ENCODE assay signal across 18 mouse cellular contexts in genomic region chr2:145866238-145866637, GRCm38 (mm10). TPM values are rescaled to one million over a fixed set of nuclear protein-coding genes. Genes with fewer than 3 reads are reported as not detected.
DNase-seq lines count a peak whose midpoint lies in the region; TF ChIP-seq lines count a peak whose summit lies in the region.
"Had no signal": no experiment of that assay in that cellular context is flagged by ENCODE, and none has a peak within 500 bp of the region (broad histone marks: within the 10 kb centered on the region; RNA-seq: fewer than 3 reads in every experiment).

No protein-coding gene starts in this region.

- TF ChIP-seq POLR2A in bone marrow macrophage, adult 2 months (IDR thresholded peaks at IDR 0.05; ENCODE audit: borderline replicate concordance, low read depth, low read length): no peak

- peaks cover 30% of the 10 kb centered on the region; the same call in 1 of the 2 replicates for H3K36me3 ChIP-seq in macrophage (ENCODE audit: inconsistent target)
- H3K36me3 ChIP-seq: forebrain, embryonic 15.5 days had no signal

- peaks cover 31% of the 10 kb centered on the region for H3K4me1 ChIP-seq in bone marrow macrophage, adult 2 months (ENCODE audit: control insufficient read depth, insufficient read depth, low read length)

- no peak for TF ChIP-seq CTCF in gastrocnemius, adult 2 months (IDR thresholded peaks at IDR 0.05)
- TF ChIP-seq CTCF in bone marrow macrophage, adult 2 months (IDR thresholded peaks at IDR 0.05; ENCODE audit: low read depth, low read length): no peak

- DNase-seq in gastrocnemius, adult 2 months: no peak
- DNase-seq in gastrocnemius, postnatal 14 days: no peak
- DNase-seq in urinary bladder, postnatal 25 days (ENCODE audit: low spot score): no peak
- no peak for DNase-seq in cerebellum, postnatal 10 days
- DNase-seq: adrenal gland, adult 8-10 months; adrenal gland, postnatal 14 days; adrenal gland, postnatal 36 days; cerebellum, adult 11 months; cerebellum, adult 2 months; cerebellum, adult 9-10 months; cerebellum, postnatal 25 days; forebrain, postnatal 0 days had no signal

- peak overlapping the region; percentile 46 for H3K27ac ChIP-seq in gastrocnemius, adult 2 months
- peak overlapping the region; percentile 55 for H3K27ac ChIP-seq in bone marrow macrophage, adult 2 months (ENCODE audit: insufficient read depth, low read depth, low read length)
- H3K27ac ChIP-seq in macrophage: peak overlapping the region; percentile 31
- H3K27ac ChIP-seq: embryonic facial prominence, embryonic 10.5 days; embryonic facial prominence, embryonic 12.5 days; forebrain, embryonic 13.5 days; forebrain, embryonic 15.5 days had no signal

- 93% methylated on average over 3 of the region's 3 CpGs for WGBS in macrophage (ENCODE audit: missing documents)

- no peak overlapping the region for H3K4me3 ChIP-seq in gastrocnemius, adult 2 months
- H3K4me3 ChIP-seq in bone marrow macrophage, adult 2 months (ENCODE audit: insufficient read depth, low read length): no peak overlapping the region; the same call in 1 of the 2 replicates
- no peak overlapping the region for H3K4me3 ChIP-seq in macrophage (ENCODE audit: inconsistent target)
- H3K4me3 ChIP-seq: embryonic facial prominence, embryonic 10.5 days; embryonic facial prominence, embryonic 12.5 days; forebrain, embryonic 13.5 days; forebrain, embryonic 15.5 days had no signal

- intact Hi-C loops in gastrocnemius, adult 2 months (cut with DNase I): no loop called here
- intact Hi-C loops in gastrocnemius, postnatal 14 days (cut with DNase I; ENCODE audit: low total_unique reads): no loop called here

- peaks cover 100% of the 10 kb centered on the region for H3K79me2 ChIP-seq in macrophage (ENCODE audit: inconsistent target)

RNA-seq across cellular contexts. Expression of gene Naa20, which starts 35.7 kb away (rescaled TPM):
- total RNA-seq in gastrocnemius, adult 2 months (2021): 10 to 100 TPM; 53.5 to 69.1 TPM
- 10 to 100 TPM; 42.3 to 45.8 TPM for total RNA-seq in gastrocnemius, postnatal 14 days (2021)
- polyA plus RNA-seq in bone marrow macrophage, adult 2 months (2012; ENCODE audit: insufficient read depth, insufficient read length, missing spikeins): 77.3 and 85.4 TPM in 2 replicates
- 100 to 1,000 TPM in 21 of 26 experiments, 10 to 100 TPM in 5; 43.5 to 281 (median 153) TPM for total RNA-seq in macrophage (2018; cell fraction: chromatin; rRNA removed)
- 10 to 100 TPM; 62.8 to 89.3 (median 71.5) TPM for total RNA-seq in macrophage (2018; cell fraction: cytosol; rRNA removed)
- total RNA-seq in macrophage (2018; cell fraction: nucleus; rRNA removed): 100 to 1,000 TPM in 15 of 26 experiments, 10 to 100 TPM in 11; 41.0 to 277 (median 102) TPM
- polyA plus RNA-seq in macrophage (2018): 73.2 to 165 TPM (median 79.1 TPM) in 3 replicates
